Mouse (Mus musculus): Measurements from ENCODE around the gene Ric3.

- TF ChIP-seq CTCF (IDR thresholded peaks at IDR 0.05; ENCODE audit: insufficient read depth, low read length) (no peak), POLR2A (IDR thresholded peaks at IDR 0.05; ENCODE audit: borderline replicate concordance, extremely low read depth, low read depth, low read length) (no peak)
Measured at GRCm38 (mm10) chr7:109039445-109039844, 43.7 kb downstream of the Ric3 start.

Measured in lung, adult 2 months (tissue).